Mouse (Mus musculus): ENCODE measurements around the gene Pgp. TPM values are rescaled to one million over a fixed set of nuclear protein-coding genes. Genes with fewer than 3 reads are reported as not detected.
"Not testable (repeated sequence)": the region's sequence is repeated elsewhere in the genome, so short reads cannot be mapped to it uniquely, and the experiment has no call there.

Gene Pgp
- 21.6 and 23.5 TPM in 2 replicates for total RNA-seq (2017)

DNA sequence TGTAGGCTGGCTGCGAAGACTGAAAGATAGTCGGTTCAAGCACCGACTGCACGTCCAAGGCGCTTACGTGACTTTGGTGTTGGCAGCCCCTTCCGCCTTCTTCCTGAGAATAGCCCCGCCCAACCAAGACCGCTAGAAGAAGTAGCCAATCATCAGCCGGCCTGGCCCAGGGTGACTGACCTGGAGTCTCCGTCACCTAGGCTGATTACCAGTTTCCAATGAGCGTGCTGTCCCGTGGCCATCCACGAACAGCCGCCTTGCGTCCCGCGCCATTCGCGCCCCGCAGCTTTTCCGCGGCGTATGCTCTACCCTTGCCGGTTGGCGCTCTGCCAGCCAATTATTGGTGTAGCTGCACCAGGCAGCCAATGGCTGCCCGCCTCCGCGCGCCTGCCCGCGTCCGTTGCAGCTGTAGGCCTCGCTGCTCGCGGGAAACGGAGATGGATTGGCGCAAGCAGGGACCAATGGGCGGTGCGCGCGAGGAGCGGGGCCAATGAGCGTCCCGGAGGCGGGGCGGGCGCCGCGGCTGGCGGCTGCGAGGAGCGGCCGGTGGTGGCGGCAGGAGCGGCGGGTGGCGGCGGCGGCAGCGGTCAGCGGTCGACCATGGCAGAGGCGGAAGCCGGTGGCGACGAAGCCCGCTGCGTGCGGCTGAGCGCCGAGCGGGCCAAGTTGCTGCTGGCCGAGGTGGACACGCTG lies at the start of gene Pgp, which contains the start of gene E4f1:
Gene Pgp, plus strand, starts transcription at position 483 of the 693 bp plus-strand sequence.
Gene E4f1, minus strand, starts transcription at position 404 of the 693 bp plus-strand sequence.
- peak; percentile 94 for ATAC-seq (replicated peaks; ENCODE audit: low read depth, poor library complexity, severe bottlenecking)

- no peak for ATAC-seq (replicated peaks; ENCODE audit: low read depth, poor library complexity, severe bottlenecking)
Observed at GRCm38 (mm10) chr17:24423114-24423513, 47.1 kb upstream of the Pgp start.

GRCm38 (mm10) chr17:24424489-24424888 lies 45.7 kb upstream of the Pgp start:
- no peak for ATAC-seq (replicated peaks; ENCODE audit: low read depth, poor library complexity, severe bottlenecking)

DNA sequence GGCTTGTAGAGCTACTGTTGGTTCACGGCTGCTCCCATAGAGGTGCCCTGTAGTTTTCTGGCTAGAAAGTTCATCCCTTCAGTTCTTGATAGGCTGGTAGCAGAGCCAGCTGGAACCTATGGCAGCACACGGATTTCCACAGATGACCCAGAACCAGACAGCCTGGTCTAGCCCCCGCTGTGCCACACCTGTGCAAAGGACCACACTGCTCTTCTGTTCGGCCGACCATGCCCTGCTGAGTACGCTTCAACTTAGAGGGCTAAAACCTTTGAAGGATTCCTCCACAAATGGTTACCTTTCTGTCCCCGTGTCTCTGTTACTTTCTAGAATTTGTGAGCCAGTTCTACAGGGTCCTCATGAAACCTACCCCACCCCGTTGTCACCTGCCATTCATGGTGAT lies 44.9 kb upstream of the Pgp start:
- ATAC-seq (replicated peaks; ENCODE audit: low read depth, poor library complexity, severe bottlenecking), result not testable (repeated sequence)

- no peak for ATAC-seq (replicated peaks; ENCODE audit: low read depth, poor library complexity, severe bottlenecking)
Observed at GRCm38 (mm10) chr17:24425905-24426304, 44.3 kb upstream of the Pgp start.

DNA sequence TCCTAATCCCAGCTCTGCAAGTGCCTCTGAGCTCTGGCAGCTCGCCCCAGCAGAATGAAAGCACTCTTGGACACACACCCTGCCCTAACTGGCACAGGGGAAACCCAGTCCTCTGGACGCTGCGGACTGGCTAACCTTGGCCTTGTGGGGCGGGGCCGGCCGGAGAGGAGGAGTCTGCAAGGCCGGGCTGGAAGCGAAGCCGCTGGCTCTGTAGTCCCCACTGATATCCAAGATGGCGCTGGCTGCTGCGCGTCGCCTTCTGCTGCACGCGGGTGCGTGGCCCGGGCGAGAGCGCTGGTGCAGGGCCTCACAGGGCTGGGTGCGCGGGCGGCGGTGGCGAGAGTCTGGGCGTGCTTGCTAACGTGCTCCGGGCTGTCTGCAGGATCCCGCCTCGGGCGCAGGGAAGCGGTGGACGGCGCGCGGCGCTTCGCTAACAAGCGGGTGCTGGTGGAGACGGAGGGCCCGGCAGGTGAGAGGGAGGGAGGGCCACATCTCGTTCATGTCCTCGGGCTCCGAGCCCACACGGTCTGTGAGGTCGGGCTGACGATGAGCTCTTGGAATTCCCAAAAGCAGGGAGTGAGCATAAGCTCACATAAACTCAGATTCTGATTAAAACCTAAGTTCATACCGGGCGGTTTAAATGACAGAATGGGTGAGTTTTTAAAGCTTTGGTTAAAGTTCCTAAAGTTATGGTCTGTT lies 43.6 kb upstream of the Pgp start, which contains the start of gene Eci1:
Gene Eci1, plus strand, starts transcription at position 171 of the 699 bp plus-strand sequence.
- ATAC-seq (replicated peaks; ENCODE audit: low read depth, poor library complexity, severe bottlenecking), result peak; percentile 98

DNA sequence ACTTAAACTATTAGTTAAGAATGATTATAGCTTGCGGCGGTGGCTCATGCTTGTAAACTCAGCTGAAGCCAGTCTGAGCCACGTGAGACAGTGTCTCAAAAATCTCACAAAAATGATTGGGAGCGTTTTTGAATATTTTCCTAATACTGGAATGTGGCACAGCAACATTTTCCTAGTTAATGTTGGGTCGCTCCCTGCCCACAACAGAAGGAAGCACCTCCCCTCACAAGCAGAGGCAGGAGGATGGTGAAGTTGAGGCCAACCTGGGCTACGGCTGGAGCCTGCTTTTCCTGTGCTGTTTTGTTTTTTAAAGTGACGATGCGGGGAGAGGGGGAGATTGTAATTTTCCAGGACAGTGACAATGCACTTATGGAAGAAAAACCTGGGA lies 43.0 kb upstream of the Pgp start:
- ATAC-seq (replicated peaks; ENCODE audit: low read depth, poor library complexity, severe bottlenecking), result no peak

- no peak for ATAC-seq (replicated peaks; ENCODE audit: low read depth, poor library complexity, severe bottlenecking)
Observed at GRCm38 (mm10) chr17:24429201-24429983, 40.8 kb upstream of the Pgp start.

GRCm38 (mm10) chr17:24437016-24437415 lies 33.2 kb upstream of the Pgp start:
- peak; percentile 83 for ATAC-seq (replicated peaks; ENCODE audit: low read depth, poor library complexity, severe bottlenecking)

DNA sequence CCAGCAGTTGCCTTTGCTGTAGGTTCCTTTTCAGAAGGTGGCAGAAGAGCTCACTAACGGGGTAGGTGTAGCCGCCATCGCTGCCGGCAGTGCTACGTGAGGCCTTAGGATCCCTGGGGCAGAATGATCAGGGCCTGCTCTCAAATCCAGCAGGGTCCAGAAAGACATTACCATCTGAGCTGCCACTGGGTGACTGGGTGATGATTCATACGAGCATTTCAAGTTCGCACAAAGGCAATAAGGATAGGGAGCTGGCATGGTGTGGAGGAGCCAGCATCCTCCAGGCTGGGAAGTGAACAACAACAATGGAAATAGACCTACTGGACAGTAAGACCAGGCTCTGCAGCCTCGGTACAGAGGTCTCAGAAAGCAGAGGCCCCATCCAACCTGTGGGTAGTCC lies 29.8 kb upstream of the Pgp start:
- ATAC-seq (replicated peaks; ENCODE audit: low read depth, poor library complexity, severe bottlenecking), result no peak

DNA sequence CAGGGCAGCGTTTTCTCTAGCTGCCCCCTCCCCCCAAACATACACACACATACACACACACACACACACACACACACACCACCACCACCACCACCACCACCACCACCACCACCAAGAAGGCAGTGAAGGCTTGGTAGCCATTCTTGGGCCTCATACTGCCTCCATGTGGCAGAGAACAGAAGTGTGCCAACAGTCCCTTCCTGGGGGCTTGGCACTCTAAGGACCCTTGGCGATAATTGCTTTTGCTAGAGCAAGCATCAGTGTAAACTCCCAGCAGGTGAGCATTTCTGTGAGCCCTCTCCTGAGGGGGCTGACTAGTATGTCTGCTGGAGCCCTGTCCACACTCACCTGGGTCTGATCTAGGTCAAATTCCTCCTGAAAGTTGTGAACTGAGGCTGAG lies 29.0 kb upstream of the Pgp start:
- ATAC-seq (replicated peaks; ENCODE audit: low read depth, poor library complexity, severe bottlenecking), result no peak

DNA sequence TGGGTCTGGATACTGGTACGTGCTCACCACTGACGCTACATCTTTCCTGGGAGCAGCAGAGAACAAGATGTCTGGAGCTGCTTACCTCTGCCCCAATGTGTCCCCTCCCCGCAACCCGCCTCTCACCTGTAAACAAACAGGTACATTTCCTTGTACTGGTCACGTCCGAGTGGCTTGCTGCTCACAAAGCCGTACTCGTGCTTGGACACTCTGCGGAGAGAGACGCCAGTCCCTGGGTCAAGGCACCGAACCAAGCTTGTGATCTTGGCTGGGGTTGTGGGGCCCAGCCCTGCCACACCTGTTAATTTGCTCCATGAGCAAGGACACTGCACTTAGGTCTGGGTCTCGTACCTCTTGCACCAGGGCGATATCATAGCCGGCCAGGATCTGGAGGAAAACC lies 28.1 kb upstream of the Pgp start:
- no peak for ATAC-seq (replicated peaks; ENCODE audit: low read depth, poor library complexity, severe bottlenecking)

DNA sequence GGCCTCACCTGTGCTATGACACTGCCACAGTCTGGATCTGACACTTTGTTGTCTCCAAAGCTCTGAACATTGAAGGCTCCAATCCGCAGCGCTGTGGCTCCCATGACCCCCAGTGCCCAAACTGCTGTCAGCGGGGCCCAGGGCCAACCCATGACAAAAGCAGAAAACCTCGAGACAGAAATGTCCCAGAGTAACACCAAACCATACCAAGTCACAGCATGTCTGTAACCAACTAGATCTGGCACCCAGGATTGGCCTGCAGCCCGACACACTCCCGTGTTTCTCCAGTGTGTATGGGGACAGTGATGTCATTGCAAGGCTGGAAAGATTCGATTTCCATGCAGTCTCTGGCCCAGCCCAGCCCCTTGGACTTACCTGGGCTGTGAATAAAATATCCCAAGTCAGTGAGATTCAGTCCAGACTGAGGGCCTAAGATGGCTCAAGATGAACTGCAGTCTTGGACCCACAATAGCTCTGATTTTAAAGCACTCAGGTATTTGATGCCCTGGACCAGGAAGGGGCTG lies 27.5 kb upstream of the Pgp start, which contains the start of gene Dnase1l2:
Gene Dnase1l2, minus strand, starts transcription at position 474 of the 524 bp plus-strand sequence.
- ATAC-seq (replicated peaks; ENCODE audit: low read depth, poor library complexity, severe bottlenecking), result no peak

DNA sequence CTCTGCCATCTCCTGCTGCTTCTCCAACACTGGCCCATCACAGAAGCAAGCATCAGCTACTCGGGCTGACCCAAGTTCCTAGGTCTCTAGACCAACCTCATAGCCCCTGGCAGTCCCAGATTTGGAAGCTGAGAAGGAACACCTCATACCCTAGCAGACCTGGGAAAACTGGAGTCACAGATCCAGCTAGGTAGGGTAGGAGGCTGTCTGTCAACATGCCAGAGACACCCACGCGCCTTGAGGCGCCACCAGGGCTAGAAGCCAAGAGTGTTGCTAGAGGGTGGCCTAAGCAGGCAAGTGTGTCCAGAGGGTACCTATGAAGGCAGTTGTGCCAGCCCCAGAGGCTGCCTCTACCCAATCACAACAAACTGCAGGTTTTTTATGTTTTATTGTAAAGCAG lies 26.8 kb upstream of the Pgp start:
- no peak for ATAC-seq (replicated peaks; ENCODE audit: low read depth, poor library complexity, severe bottlenecking)

GRCm38 (mm10) chr17:24446590-24446989 lies 23.6 kb upstream of the Pgp start:
- ATAC-seq (replicated peaks; ENCODE audit: low read depth, poor library complexity, severe bottlenecking), result peak; percentile 43

DNA sequence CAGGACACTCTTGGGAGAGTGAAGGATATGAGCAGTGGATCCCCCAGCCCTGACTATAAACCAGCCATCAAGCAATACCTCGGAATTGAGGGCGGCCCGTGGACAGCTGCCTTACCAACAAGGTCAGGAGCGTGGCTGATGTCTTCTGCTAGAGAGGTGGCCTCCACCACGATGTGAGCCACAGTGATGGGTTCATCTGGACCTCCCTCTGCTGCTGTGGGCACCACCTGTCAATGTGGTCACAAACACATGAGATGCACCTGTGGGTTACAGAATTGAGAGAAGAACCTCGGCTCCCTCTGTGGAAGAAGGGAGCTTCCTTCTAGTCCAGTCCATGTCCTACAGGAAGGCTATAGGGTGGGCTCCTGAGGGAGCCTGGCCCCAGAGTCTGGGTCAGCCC lies 20.7 kb upstream of the Pgp start:
- ATAC-seq (replicated peaks; ENCODE audit: low read depth, poor library complexity, severe bottlenecking), result no peak

- no peak for ATAC-seq (replicated peaks; ENCODE audit: low read depth, poor library complexity, severe bottlenecking)
Observed at GRCm38 (mm10) chr17:24451220-24451619, 19.0 kb upstream of the Pgp start.

DNA sequence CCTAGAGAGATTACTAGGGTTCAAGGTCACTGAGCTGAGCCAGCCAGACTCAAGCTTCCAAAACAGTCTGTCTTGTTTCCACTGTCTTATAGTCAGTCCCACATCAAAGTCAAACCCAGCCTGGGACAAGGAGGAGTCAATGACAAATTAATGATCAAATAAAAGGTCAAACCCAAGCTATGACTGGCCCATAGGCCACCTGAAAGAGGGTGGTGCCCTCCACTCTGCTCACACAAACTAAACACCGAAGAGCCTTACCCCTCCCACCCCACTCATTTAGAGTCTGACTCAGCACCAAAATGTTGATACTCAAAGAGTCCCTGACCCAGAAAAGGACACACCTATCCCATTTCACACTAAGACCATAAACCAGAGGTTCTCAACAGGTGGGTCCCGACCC lies 16.8 kb upstream of the Pgp start:
- no peak for ATAC-seq (replicated peaks; ENCODE audit: low read depth, poor library complexity, severe bottlenecking)

DNA sequence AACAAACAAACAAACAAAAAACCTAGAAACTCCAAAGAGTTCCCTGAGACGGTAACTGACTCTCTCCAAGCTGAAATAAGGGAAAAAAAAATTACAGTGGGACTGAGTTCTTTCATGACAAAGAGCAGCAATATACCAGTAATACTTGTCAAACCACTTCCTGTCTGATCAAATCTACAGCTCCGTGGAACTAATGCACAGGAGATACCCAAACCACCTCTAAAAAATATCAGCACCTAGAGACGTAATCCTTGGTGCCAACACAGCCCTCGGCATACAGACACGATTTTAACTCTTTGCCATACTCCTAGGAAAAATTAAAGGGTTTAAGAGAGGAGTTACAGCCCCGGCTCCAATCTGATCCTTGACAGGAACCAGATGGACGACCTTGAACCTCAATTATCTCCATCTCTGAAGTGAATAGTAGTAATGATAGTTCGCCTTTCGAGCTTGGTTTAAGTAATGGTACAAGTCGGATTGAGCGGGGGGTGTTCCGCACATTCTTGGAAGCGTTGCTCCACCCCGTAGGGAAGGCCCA lies 15.9 kb upstream of the Pgp start:
- 0 out of 2 replicates have a peak, but pooled peaks have one; percentile 2 for ATAC-seq (replicated peaks; ENCODE audit: low read depth, poor library complexity, severe bottlenecking)
